Mouse (Mus musculus) 416B (cell line): ENCODE data around the gene Trmt13.
"Not testable (repeated sequence)": the region's sequence is repeated elsewhere in the genome, so short reads cannot be mapped to it uniquely, and the experiment has no call there.

Source experiments
- DNase-seq: peaks from one replicate; pipeline ENCODE4 v3.0.0; 2011; ENCODE audit warnings: low read depth

The Trmt13 gene

DNA sequence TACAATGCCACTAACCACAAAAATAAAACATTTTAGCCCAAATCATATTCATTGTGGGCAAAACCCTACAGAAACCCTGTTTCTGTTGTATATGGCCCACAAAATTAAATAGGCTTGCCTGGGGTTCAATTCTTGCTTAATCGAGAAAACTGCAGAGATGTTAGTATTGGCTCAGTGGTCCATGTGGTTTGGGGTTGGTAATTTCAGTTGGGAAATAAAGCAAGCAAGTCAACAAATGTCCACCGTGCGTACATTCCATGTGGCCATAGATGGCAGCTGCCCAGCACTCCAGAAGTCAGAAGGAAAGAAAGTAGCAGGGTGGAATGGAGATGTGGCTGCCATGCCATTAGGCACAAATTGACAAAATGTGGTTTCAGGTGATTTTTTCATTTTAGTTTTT is 18.6 kb upstream of the Trmt13 start:
- peak; percentile 58 for DNase-seq

- DNase-seq: no peak
Measured at GRCm38 (mm10) chr3:116631459-116631858, 17.1 kb upstream of the Trmt13 start.

DNA sequence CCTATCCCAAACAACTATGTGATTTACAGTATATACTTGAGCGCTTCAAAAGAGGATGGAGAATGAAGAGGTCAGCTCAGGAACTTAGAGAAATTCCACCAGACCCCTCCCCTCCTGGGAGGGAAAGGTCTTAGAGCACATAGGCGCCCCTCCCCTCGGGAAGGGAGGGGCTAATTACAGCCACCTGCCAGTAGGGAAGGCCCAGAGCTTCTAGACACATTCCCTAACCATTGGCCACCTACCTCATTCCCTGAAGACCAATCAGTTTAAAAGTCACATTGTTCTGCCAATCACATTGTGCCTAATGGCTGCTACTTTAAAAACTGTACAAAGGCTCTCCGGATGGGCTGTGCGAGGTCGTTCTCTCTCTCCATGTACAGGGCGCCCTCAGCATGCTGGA is 8.3 kb upstream of the Trmt13 start:
- DNase-seq: no peak

- DNase-seq: peak; percentile 30
Measured at GRCm38 (mm10) chr3:116620636-116621370, 6.4 kb upstream of the Trmt13 start.

GRCm38 (mm10) chr3:116618855-116619254 is 4.5 kb upstream of the Trmt13 start:
- DNase-seq: no peak

GRCm38 (mm10) chr3:116615318-116616068 is 1.1 kb upstream of the Trmt13 start:
- DNase-seq: no peak

GRCm38 (mm10) chr3:116604570-116604969 is 9.8 kb downstream of the Trmt13 start:
- peak; percentile 24 for DNase-seq

- no peak for DNase-seq
Measured at GRCm38 (mm10) chr3:116601781-116602180, 12.6 kb downstream of the Trmt13 start.

DNA sequence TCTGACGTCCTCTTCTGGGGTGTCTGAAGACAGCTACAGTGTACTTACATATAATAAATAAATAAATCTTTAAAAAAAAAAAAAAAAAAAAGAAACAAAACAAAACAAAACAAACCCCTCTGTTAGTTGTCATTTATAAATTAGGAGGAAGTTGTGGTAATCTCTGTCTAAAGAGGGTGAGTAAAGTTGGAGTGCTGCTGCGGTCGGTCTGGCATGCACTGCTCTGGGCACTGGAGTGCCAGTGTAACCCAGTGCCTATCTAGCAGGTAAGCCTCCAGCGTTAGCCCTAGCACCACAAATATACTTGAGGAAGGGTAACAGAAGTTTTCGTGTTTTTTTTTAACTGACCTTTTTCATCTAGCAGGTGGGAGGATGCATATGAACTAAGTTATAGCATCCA is 13.4 kb downstream of the Trmt13 start:
- peak; percentile 27 for DNase-seq

DNA sequence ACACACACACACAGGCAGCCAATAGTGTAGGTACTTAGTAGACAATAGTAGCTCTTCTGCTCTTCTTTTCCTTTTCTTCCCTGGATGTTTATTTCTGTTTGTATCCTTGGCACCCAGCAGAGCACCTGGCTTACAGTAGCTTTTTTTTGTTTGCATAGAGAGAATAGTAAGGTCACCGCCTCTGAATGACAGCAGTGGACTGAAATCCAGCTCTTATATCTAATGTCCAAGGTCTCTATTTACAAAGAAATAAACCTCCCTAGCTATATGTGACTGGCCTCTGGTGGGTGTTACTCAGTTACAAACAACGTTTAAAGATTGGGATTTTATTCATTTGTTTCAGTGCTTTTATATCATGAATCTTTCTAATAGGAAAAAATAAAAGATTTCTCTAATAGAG is 14.7 kb downstream of the Trmt13 start:
- no peak for DNase-seq

DNA sequence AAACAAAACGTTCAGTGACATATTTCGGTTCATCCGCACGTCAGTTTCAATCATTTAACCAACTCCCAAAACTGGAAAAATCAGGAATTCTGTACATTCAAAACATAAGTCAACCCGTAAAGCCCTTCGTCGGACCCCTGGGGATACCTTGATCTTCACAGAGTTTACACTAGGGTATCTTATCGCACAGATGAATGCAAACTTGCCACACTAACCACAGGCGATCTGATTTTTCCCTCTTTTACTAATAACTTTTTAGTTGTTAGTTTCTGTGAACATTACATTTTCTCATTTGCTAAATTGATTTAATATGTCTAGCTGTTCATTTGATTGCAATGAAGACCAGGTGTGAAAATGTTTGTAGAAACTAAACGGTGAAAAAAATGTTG is 18.8 kb downstream of the Trmt13 start:
- DNase-seq: no peak

DNA sequence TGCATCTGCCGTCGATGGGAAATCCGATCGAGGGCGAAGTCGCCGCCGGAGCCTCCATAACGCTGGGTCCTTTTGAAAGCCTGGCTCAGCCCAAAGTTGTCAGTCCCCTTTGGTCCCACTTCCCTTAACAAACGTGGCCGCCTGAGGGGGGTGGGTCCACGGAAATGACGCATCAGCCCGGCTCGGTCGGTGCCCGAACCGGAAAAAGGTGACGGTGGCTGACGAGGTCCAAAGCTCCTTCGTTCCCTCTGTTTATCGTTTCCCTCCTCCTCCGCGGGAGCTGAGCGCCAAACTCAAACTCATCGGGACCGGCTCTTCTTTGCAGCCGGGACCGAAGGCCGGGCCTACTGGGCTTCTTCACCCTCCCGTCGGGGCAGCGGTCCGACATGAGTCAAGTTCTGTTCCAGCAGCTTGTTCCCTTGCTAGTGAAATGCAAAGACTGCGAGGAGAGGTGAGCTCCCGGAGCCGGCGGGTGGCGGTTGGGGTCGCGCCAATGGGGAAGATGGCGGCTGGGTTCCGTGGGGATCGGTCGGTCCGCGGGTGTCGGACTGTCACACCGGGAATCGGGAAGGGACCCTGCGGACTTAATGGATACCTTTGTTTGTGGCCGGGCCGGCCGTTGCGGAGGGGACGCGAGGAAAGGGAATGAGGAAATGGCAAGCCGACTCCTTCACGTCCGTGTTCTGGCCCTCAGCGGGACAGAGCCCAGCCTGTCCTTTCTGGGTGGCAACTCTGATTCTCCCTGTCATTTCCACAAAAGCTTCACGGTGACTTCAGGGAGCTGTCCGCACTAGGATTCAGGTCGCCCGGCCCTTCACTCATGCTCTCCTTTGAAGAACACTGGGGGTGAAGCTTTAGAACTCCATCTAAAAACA is 19.4 kb downstream of the Trmt13 start, which contains the start of gene Sass6:
Gene Sass6 (plus strand): TSS at position 255 of the 875 bp plus-strand sequence.
- peak; percentile 96 for DNase-seq

DNA sequence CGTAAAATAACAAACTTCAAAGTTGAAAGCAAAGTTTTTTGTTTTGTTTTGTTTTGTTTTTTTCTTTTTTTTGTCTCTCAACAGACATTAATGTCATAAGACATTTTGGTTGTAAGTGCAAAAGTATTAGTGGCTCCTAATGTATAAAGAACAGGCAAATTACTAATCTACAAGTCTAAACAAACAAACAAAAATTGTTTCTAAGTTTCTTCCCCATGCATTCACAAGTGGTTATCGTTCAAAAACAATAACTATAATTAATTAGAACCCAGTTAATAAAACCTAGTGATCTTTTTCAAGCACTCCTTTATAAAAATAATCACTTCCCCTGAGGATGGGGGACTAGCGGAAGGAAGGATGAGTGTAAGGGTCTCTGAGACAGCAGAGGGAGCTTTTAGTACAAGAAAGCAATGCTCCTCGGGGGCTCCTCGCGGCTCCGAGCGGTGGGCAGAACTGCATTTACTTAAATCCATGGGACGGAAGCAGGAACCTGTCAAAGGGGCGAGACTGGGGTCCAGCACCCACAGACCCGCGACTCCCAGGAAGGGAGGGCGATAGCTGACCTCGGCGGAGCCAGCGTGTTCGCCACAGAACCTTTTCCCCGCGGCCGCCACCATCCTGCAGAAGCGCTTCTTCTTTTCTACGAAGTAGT is 20.2 kb downstream of the Trmt13 start:
- peak; percentile 73 for DNase-seq

DNA sequence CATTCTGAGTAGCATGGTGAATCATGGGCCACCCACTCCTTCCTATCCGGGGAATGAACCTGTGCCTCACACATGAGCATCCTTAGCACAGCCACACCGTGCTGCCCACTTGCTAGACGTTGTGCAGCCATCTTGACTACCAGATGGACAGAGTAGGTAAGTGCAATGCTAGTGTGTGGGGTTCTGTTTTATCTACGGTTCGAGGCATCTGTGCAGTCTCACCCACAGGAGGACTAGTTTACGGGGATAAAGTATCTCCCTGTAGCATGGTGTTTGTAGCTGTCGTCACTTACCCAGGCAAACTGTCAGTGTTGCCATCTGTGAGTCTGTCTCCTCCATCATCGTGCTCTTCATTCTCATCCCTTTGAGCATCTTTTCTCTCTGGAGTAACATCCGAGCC is 32.2 kb downstream of the Trmt13 start:
- DNase-seq: no peak

DNA sequence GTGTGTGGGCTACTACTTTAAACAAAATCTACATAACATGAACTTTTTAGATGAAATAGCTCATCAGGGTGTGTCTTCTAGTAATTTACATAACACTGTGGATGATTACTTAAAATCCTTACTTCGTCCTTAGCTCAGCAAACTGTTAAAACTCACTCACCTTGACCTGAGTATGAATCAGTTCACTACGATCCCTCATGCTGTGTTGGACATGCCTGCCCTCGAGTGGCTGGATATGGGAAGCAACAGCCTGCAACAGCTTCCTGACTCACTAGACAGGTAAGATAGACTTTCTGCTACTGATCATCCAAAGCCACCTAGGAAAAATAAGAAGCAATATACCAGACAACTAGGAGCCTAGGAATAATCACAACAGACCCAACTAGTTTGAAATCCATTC is 37.1 kb downstream of the Trmt13 start:
- peak; percentile 39 for DNase-seq

GRCm38 (mm10) chr3:116570628-116571027 is 43.8 kb downstream of the Trmt13 start:
- DNase-seq: peak; percentile 71

DNA sequence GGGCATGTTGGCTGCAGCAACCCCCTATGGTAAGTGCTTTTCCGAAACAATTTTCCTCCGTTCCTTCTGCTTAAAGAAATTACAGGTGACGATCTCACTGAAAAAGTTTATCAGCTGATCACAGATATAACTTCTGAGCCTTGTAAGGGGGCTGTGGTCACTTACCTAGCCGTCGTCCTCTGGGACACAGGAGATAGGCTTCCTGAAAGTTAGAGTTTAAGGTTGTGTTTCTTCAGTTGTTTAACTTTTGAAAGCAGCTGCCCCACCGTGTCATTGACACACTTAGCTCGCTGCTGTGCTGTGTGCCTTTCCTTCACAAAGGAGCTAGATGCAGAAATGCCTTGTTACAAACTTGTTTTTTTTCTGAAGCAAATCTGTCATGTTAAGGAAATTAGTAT is 51.3 kb downstream of the Trmt13 start:
- no peak for DNase-seq

GRCm38 (mm10) chr3:116562408-116563094 is 51.8 kb downstream of the Trmt13 start, which contains the start of gene Lrrc39:
Lrrc39 (plus strand) TSS chr3:116562973.
- peak; percentile 54 for DNase-seq

DNA sequence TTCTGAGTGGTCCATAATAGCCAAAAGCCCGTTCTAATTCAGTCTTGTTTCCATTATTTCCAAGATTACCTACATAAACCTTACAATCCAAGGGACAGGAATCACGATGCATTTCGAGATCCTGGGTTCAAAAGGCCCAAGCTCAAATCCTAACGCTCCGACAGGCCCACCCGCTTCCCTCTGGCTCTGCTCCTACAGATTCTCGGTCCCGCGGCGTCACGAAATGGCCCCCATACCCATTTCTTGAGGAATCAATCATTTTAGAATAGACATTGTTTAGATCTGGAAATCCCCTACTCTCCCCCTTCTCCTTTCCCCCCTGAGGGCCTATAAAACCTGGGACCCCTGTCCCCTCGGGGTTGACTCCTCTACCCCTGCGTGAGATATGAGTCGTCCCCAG is 53.1 kb downstream of the Trmt13 start:
- DNase-seq: not testable (repeated sequence)

- DNase-seq: no peak
Measured at GRCm38 (mm10) chr3:116551362-116551761, 63.0 kb downstream of the Trmt13 start.

GRCm38 (mm10) chr3:116547430-116547829 is 67.0 kb downstream of the Trmt13 start:
- no peak for DNase-seq
